Mouse (Mus musculus) lung, postnatal 10 days (tissue): Measurements from ENCODE around the gene Samd11.

Experiments used
- DNase-seq: peaks from one replicate; pipeline ENCODE4 v3.0.0; 2021

The Samd11 gene

GRCm38 (mm10) chr4:156209963-156210635, 45.4 kb downstream of the Samd11 start:
- DNase-seq: no peak

DNA sequence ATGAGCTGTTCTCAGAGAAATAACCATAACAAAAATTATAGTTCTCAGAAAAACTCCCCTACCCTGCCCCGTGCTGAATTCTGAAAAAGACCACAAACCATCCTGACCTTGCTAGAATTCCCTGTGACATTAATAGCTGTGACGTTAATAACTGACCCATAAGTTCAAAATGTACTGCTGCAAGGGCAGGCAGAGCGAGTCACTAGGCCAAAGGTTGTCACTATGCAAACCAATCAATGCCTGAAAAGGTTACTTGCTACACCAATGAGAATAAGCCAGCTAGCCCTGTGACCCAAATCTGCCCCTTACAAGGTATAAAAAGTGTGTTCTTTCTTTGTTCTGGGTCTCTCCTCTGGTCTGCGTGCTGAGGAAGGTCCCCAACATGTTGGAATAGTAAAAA, 46.6 kb downstream of the Samd11 start:
- DNase-seq: no peak

DNA sequence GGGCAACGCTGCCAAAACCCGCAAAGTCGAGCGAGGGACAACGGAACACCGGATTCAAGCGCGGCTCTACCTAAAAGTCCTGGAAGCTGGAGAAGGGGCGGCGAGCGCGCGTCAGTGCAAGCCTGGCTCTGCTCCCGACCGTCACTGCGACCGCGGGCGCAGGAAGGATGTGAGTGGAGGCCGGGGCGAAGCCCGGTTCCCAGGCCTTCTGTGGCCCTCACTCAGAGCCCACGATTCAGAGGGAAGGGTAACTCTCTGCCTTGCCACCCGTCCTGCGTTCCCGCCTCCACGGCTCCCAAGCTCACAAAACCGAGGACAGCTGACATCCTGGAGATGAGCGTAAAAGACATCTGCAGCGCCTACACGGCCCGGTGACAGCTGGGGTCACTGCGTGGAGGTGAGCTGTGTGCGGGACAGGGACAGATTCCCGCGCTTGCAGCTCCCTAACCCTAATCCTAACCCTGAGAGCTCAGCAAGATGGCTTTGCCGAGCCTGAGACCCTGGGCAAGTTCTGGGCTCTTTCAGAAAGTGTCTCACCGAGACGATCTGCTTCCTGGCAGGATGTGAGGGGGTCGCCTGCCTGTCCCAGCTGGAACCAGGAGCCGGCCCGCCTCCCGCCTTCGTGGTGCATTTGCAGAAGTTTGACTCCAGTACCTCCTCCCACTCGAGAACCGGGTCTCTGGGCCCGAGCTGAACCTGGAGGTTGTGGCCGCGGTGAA, 51.9 kb downstream of the Samd11 start:
- peak; percentile 62 for DNase-seq

DNA sequence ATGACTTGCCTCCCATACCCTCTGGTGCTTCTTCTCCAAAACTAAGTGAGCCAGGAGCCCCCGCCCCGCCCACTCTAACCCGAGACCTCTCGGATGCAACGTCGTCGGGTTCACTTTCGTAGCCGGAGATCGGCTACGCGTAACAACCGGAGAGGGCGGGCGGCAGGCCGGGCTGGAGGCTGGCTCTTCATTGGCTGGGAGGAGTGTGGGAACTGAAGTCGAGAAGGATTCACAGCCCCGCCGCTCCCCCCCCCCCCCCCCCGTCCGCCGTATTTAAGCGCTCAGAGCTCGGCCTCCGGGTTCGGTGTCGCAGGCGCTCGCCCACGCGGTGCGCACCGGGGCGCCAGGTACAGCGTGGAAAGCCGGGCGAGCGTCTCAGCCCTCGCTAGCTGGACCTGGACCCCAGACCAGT, 52.5 kb downstream of the Samd11 start, which contains the start of gene AW011738:
TSS of gene AW011738 (plus strand) at position 304 of the 412 bp plus-strand sequence.
- peak; percentile 85 for DNase-seq

DNA sequence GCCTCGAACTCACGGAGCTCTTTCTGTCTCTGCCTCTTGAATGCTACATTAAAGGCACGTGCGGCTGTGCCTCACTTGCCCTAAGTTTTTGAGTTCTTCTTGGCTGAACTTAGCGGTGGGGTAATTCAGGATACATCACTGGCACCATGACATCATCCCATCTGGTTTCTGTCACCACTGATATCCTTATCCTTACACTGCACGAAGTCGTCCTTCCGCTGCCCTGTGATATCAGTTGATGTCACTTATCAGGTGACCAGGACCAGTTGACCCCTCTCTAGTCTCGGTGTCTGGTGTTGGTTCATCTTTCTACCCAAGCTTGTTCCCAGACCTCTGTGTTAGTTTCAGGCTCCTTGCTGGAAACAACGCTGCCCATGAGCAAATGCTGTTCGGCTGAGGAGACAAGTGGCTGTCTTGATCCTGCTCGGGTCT, 53.0 kb downstream of the Samd11 start:
- peak; percentile 13 for DNase-seq

DNA sequence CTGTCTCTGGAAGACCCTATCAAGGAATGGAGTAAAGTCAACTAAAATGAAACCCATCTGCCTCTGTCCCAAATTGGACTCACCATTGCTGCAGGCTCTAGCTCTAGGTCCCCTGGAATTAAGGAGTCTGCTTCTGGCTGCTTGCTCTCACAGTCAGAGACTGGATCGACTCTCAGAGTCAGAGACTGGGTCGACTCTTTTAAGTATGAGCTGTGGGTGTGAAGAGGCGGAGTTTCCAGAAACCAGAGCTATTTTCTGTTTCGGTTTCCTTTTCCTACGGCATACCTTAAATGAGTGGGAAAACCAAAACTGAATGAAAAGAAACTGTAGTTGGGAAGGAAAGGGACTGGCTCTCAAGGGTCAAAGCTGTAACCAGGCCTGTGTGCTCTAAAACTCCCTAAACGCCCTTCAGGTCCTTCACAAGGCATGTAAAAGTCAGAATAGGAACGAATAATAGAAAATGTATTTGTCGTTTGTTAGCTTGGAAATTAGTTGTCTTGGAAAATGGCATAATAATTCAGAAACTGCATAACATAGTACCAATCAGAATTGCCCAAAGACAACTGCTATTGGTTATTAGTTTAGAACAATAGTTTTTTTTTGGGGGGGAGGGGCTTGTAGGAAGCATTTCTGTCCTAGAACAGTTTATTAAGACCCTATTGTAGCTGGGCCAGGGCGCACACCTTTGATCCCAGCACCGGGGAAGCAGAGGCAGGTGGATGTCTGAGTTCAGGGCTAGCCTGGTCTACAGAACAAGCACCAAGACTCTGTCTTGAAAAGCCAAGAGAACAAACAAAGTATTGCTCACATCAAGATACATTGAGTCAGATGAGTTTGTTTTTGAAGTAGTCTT, 54.6 kb downstream of the Samd11 start, which contains the start of gene Isg15:
TSS of gene Isg15 (minus strand) at position 196 of the 853 bp plus-strand sequence.
- no peak for DNase-seq

- peak; percentile 97 for DNase-seq
These were observed 57.6 kb downstream of the Samd11 start for GRCm38 (mm10) chr4:156197829-156198205.

- peak; percentile 76 for DNase-seq
These were observed 58.2 kb downstream of the Samd11 start, which contains the start of gene Agrn for GRCm38 (mm10) chr4:156197131-156197828. Agrn (minus strand) TSS chr4:156197488.
